Mouse (Mus musculus): ENCODE results near the gene Aspn. TPM values are rescaled to one million over a fixed set of nuclear protein-coding genes. Genes with fewer than 3 reads are reported as not detected.

The Aspn gene
- polyA plus RNA-seq (2014; fragmentation: Nextera tagmentation; extraction: Ambion mirVana), result 17.2 and 17.7 TPM in 2 replicates

- H3K9ac ChIP-seq (ENCODE audit: low read length), result no peak within 1 kb of the TSS
- H3K36me3 ChIP-seq (ENCODE audit: control insufficient read depth, insufficient read depth, low read length), result no peaks in the 10 kb centered on the region
- H3K27me3 ChIP-seq (replicated peaks; ENCODE audit: control insufficient read depth, insufficient read depth, low read length), result no peaks in the 10 kb centered on the region
- DNase-seq (ENCODE audit: low spot score) (no peak), ATAC-seq (replicated peaks; ENCODE audit: low FRiP score, low TSS enrichment, low read depth) (no peak)
- H3K4me1 ChIP-seq (replicated peaks; ENCODE audit: control insufficient read depth, insufficient read depth, low read length), result peaks cover 5% of the 10 kb centered on the region; the same call in 1 of the 2 replicates
- H3K4me2 ChIP-seq (ENCODE audit: low read length), result peak within 1 kb of the TSS; percentile 21
- peak within 1 kb of the TSS; percentile 87; the same call in 1 of the 2 replicates for H3K27ac ChIP-seq (ENCODE audit: low read depth)
- 45% methylated on average over 3 of the region's 3 CpGs for WGBS
- H3K4me3 ChIP-seq (ENCODE audit: low read depth, low read length), result no peak within 1 kb of the TSS
- no peaks in the 10 kb centered on the region for H3K9me3 ChIP-seq (ENCODE audit: control insufficient read depth, low read length)
Observed at GRCm38 (mm10) chr13:49544279-49544678, at the start of gene Aspn. Gene Aspn, plus strand, starts transcription at chr13:49544443.

GRCm38 (mm10) chr13:49504510-49504909 lies 39.7 kb upstream of the Aspn start, which contains the start of gene Ecm2:
Gene Ecm2, plus strand, starts transcription at chr13:49504810.
- no peak within 1 kb of the TSS for H3K27ac ChIP-seq (ENCODE audit: low read depth)
- no peaks in the 10 kb centered on the region for H3K36me3 ChIP-seq (ENCODE audit: control insufficient read depth, insufficient read depth, low read length)
- peak within 1 kb of the TSS; percentile 36 for H3K4me2 ChIP-seq (ENCODE audit: low read length)
- 0 out of 2 replicates have a peak, but pooled peaks cover 4% of the 10 kb centered on the region for H3K4me1 ChIP-seq (replicated peaks; ENCODE audit: control insufficient read depth, insufficient read depth, low read length)
- H3K9me3 ChIP-seq (ENCODE audit: control insufficient read depth, low read length), result no peaks in the 10 kb centered on the region
- DNase-seq (ENCODE audit: low spot score) (no peak), ATAC-seq (replicated peaks; ENCODE audit: low FRiP score, low TSS enrichment, low read depth) (no peak)
- H3K4me3 ChIP-seq (ENCODE audit: low read depth, low read length), result peak within 1 kb of the TSS; percentile 10; the same call in 1 of the 2 replicates
- H3K27me3 ChIP-seq (replicated peaks; ENCODE audit: control insufficient read depth, insufficient read depth, low read length), result no peaks in the 10 kb centered on the region
- no peak within 1 kb of the TSS for H3K9ac ChIP-seq (ENCODE audit: low read length)
- WGBS, result 59% methylated on average over 4 of the region's 4 CpGs

GRCm38 (mm10) chr13:49505776-49506175 lies 38.5 kb upstream of the Aspn start:
- no peaks in the 10 kb centered on the region for H3K27me3 ChIP-seq (replicated peaks; ENCODE audit: control insufficient read depth, insufficient read depth, low read length)
- 72% methylated on average over 4 of the region's 4 CpGs for WGBS
- H3K9me3 ChIP-seq (ENCODE audit: control insufficient read depth, low read length), result no peaks in the 10 kb centered on the region
- no peaks in the 10 kb centered on the region for H3K36me3 ChIP-seq (ENCODE audit: control insufficient read depth, insufficient read depth, low read length)
- H3K9ac ChIP-seq (ENCODE audit: low read length), result no peak overlapping the region
- no peak for ATAC-seq (replicated peaks; ENCODE audit: low FRiP score, low TSS enrichment, low read depth)
- no peak for DNase-seq (ENCODE audit: low spot score)
- 0 out of 2 replicates have a peak, but pooled peaks cover 4% of the 10 kb centered on the region for H3K4me1 ChIP-seq (replicated peaks; ENCODE audit: control insufficient read depth, insufficient read depth, low read length)
- H3K4me2 ChIP-seq (ENCODE audit: low read length), result no peak overlapping the region
- no peak overlapping the region for H3K27ac ChIP-seq (ENCODE audit: low read depth)
- H3K4me3 ChIP-seq (ENCODE audit: low read depth, low read length), result no peak overlapping the region

GRCm38 (mm10) chr13:49507176-49507575 lies 37.1 kb upstream of the Aspn start:
- no peaks in the 10 kb centered on the region for H3K36me3 ChIP-seq (ENCODE audit: control insufficient read depth, insufficient read depth, low read length)
- ATAC-seq (replicated peaks; ENCODE audit: low FRiP score, low TSS enrichment, low read depth), result no peak
- WGBS, result 34% methylated on average over 3 of the region's 3 CpGs

GRCm38 (mm10) chr13:49518761-49519160 lies 25.5 kb upstream of the Aspn start:
- no peaks in the 10 kb centered on the region for H3K9me3 ChIP-seq (ENCODE audit: control insufficient read depth, low read length)
- ATAC-seq (replicated peaks; ENCODE audit: low FRiP score, low TSS enrichment, low read depth) (no peak), DNase-seq (ENCODE audit: low spot score) (no peak)
- no peaks in the 10 kb centered on the region for H3K36me3 ChIP-seq (ENCODE audit: control insufficient read depth, insufficient read depth, low read length)
- H3K4me2 ChIP-seq (ENCODE audit: low read length), result no peak overlapping the region
- WGBS, result 17% methylated on average over 2 of the region's 2 CpGs
- no peaks in the 10 kb centered on the region for H3K27me3 ChIP-seq (replicated peaks; ENCODE audit: control insufficient read depth, insufficient read depth, low read length)
- no peak overlapping the region for H3K27ac ChIP-seq (ENCODE audit: low read depth)
- peaks cover 10% of the 10 kb centered on the region for H3K4me1 ChIP-seq (replicated peaks; ENCODE audit: control insufficient read depth, insufficient read depth, low read length)
- no peak overlapping the region for H3K9ac ChIP-seq (ENCODE audit: low read length)
- H3K4me3 ChIP-seq (ENCODE audit: low read depth, low read length), result no peak overlapping the region

More at GRCm38 (mm10) chr13:49507176-49507575, 37.1 kb upstream of the Aspn start:
- Histone ChIP-seq H3K4me1 (replicated peaks; ENCODE audit: control insufficient read depth, insufficient read depth, low read length) (0 out of 2 replicates have a peak, but pooled peaks cover 4% of the 10 kb centered on the region), H3K27ac (ENCODE audit: low read depth) (no peak overlapping the region), H3K27me3 (replicated peaks; ENCODE audit: control insufficient read depth, insufficient read depth, low read length) (no peaks in the 10 kb centered on the region), H3K9me3 (ENCODE audit: control insufficient read depth, low read length) (no peaks in the 10 kb centered on the region), H3K4me3 (ENCODE audit: low read depth, low read length) (no peak overlapping the region), H3K9ac (ENCODE audit: low read length) (no peak overlapping the region), H3K4me2 (ENCODE audit: low read length) (no peak overlapping the region)
- no peak for DNase-seq (ENCODE audit: low spot score)

GRCm38 (mm10) chr13:49526235-49526634 lies 18.0 kb upstream of the Aspn start:
- ATAC-seq (replicated peaks; ENCODE audit: low FRiP score, low TSS enrichment, low read depth), result no peak
- 78% methylated on average over 2 of the region's 2 CpGs for WGBS
- H3K9ac ChIP-seq (ENCODE audit: low read length), result no peak overlapping the region

GRCm38 (mm10) chr13:49530636-49531035 lies 13.6 kb upstream of the Aspn start:
- Histone ChIP-seq H3K9me3 (ENCODE audit: control insufficient read depth, low read length) (no peaks in the 10 kb centered on the region), H3K4me3 (ENCODE audit: low read depth, low read length) (no peak overlapping the region), H3K27me3 (replicated peaks; ENCODE audit: control insufficient read depth, insufficient read depth, low read length) (no peaks in the 10 kb centered on the region), H3K9ac (ENCODE audit: low read length) (no peak overlapping the region), H3K4me1 (replicated peaks; ENCODE audit: control insufficient read depth, insufficient read depth, low read length) (no peaks in the 10 kb centered on the region), H3K36me3 (ENCODE audit: control insufficient read depth, insufficient read depth, low read length) (no peaks in the 10 kb centered on the region), H3K4me2 (ENCODE audit: low read length) (no peak overlapping the region), H3K27ac (ENCODE audit: low read depth) (no peak overlapping the region)
- WGBS, result 90% methylated on average over 4 of the region's 4 CpGs
- DNase-seq (ENCODE audit: low spot score), result no peak
- no peak for ATAC-seq (replicated peaks; ENCODE audit: low FRiP score, low TSS enrichment, low read depth)

More at GRCm38 (mm10) chr13:49526235-49526634, 18.0 kb upstream of the Aspn start:
- no peak overlapping the region for H3K4me3 ChIP-seq (ENCODE audit: low read depth, low read length)
- H3K4me2 ChIP-seq (ENCODE audit: low read length), result no peak overlapping the region
- no peaks in the 10 kb centered on the region for H3K36me3 ChIP-seq (ENCODE audit: control insufficient read depth, insufficient read depth, low read length)
- H3K4me1 ChIP-seq (replicated peaks; ENCODE audit: control insufficient read depth, insufficient read depth, low read length), result no peaks in the 10 kb centered on the region
- no peak for DNase-seq (ENCODE audit: low spot score)
- H3K27me3 ChIP-seq (replicated peaks; ENCODE audit: control insufficient read depth, insufficient read depth, low read length), result no peaks in the 10 kb centered on the region
- no peaks in the 10 kb centered on the region for H3K9me3 ChIP-seq (ENCODE audit: control insufficient read depth, low read length)
- no peak overlapping the region for H3K27ac ChIP-seq (ENCODE audit: low read depth)

GRCm38 (mm10) chr13:49536946-49537345 lies 7.3 kb upstream of the Aspn start:
- no peaks in the 10 kb centered on the region for H3K4me1 ChIP-seq (replicated peaks; ENCODE audit: control insufficient read depth, insufficient read depth, low read length)
- WGBS, result 93% methylated on average over 1 of the region's 1 CpGs
- H3K9ac ChIP-seq (ENCODE audit: low read length), result no peak overlapping the region
- DNase-seq (ENCODE audit: low spot score) (no peak), ATAC-seq (replicated peaks; ENCODE audit: low FRiP score, low TSS enrichment, low read depth) (no peak)
- no peaks in the 10 kb centered on the region for H3K36me3 ChIP-seq (ENCODE audit: control insufficient read depth, insufficient read depth, low read length)
- no peaks in the 10 kb centered on the region for H3K9me3 ChIP-seq (ENCODE audit: control insufficient read depth, low read length)
- no peak overlapping the region for H3K4me2 ChIP-seq (ENCODE audit: low read length)
- no peak overlapping the region for H3K27ac ChIP-seq (ENCODE audit: low read depth)
- H3K4me3 ChIP-seq (ENCODE audit: low read depth, low read length), result no peak overlapping the region
- no peaks in the 10 kb centered on the region for H3K27me3 ChIP-seq (replicated peaks; ENCODE audit: control insufficient read depth, insufficient read depth, low read length)

GRCm38 (mm10) chr13:49538693-49539092 lies 5.5 kb upstream of the Aspn start:
- WGBS, result 56% methylated on average over 1 of the region's 1 CpGs

More at GRCm38 (mm10) chr13:49538693-49539092, 5.5 kb upstream of the Aspn start:
- DNase-seq (ENCODE audit: low spot score) (no peak), ATAC-seq (replicated peaks; ENCODE audit: low FRiP score, low TSS enrichment, low read depth) (no peak)
- Histone ChIP-seq H3K9me3 (ENCODE audit: control insufficient read depth, low read length) (no peaks in the 10 kb centered on the region), H3K4me3 (ENCODE audit: low read depth, low read length) (no peak overlapping the region), H3K4me1 (replicated peaks; ENCODE audit: control insufficient read depth, insufficient read depth, low read length) (no peaks in the 10 kb centered on the region), H3K36me3 (ENCODE audit: control insufficient read depth, insufficient read depth, low read length) (no peaks in the 10 kb centered on the region), H3K4me2 (ENCODE audit: low read length) (no peak overlapping the region), H3K9ac (ENCODE audit: low read length) (no peak overlapping the region), H3K27ac (ENCODE audit: low read depth) (no peak overlapping the region), H3K27me3 (replicated peaks; ENCODE audit: control insufficient read depth, insufficient read depth, low read length) (no peaks in the 10 kb centered on the region)
